In genomic region chr11:88986616-88987015, GRCm38 (mm10) we compare ENCODE assay signal across 28 mouse cellular contexts. TPM values are rescaled to one million over a fixed set of nuclear protein-coding genes. Genes with fewer than 3 reads are reported as not detected.
A peak's percentile ranks its signal among the peaks of the same experiment; 100 is the strongest.
DNase-seq lines count a peak whose midpoint lies in the region; ATAC-seq and TF ChIP-seq lines count a peak whose summit lies in the region.
"Had no signal": no experiment of that assay in that cellular context is flagged by ENCODE, and none has a peak within 500 bp of the region (broad histone marks: within the 10 kb centered on the region; RNA-seq: fewer than 3 reads in every experiment).

No protein-coding gene starts in this region.

- H3K4me1 ChIP-seq in intestine, postnatal 0 days (replicated peaks; ENCODE audit: control insufficient read depth, insufficient read depth, low read length): no peaks in the 10 kb centered on the region
- no peaks in the 10 kb centered on the region for H3K4me1 ChIP-seq in intestine, embryonic 15.5 days (replicated peaks)
- H3K4me1 ChIP-seq in lung, postnatal 0 days (ENCODE audit: insufficient read depth, low read depth, low read length): no peaks in the 10 kb centered on the region
- H3K4me1 ChIP-seq in lung, adult 2 months (ENCODE audit: control insufficient read depth, insufficient read depth, low read length): no peaks in the 10 kb centered on the region
- H3K4me1 ChIP-seq: embryonic facial prominence, embryonic 13.5 days; forebrain, embryonic 12.5 days; heart, embryonic 12.5 days; hindbrain, embryonic 10.5 days had no signal

- no peak for ATAC-seq in intestine, postnatal 0 days
- ATAC-seq in intestine, embryonic 15.5 days: no peak
- no peak for ATAC-seq in lung, postnatal 0 days
- ATAC-seq: activated CD4-positive, CD25-positive, alpha-beta regulatory T cell, adult 4 months; CD4-positive, CD25-positive, alpha-beta regulatory T cell, adult 4 months; forebrain, embryonic 16.5 days had no signal

- no peak overlapping the region for H3K4me3 ChIP-seq in intestine, postnatal 0 days (ENCODE audit: low read depth, low read length)
- no peak overlapping the region for H3K4me3 ChIP-seq in intestine, embryonic 15.5 days (replicated peaks)
- H3K4me3 ChIP-seq in lung, postnatal 0 days (ENCODE audit: low read depth, low read length): no peak overlapping the region
- no peak overlapping the region for H3K4me3 ChIP-seq in lung, adult 2 months (replicated peaks; ENCODE audit: extremely low read depth, low read depth, low read length)
- H3K4me3 ChIP-seq: embryonic facial prominence, embryonic 13.5 days; forebrain, embryonic 12.5 days; heart, embryonic 12.5 days; hindbrain, embryonic 10.5 days had no signal

- 88% methylated on average over 10 of the region's 10 CpGs for WGBS in intestine, postnatal 0 days
- WGBS in intestine, embryonic 15.5 days: 87% methylated on average over 10 of the region's 10 CpGs
- WGBS in lung, postnatal 0 days: 80% methylated on average over 10 of the region's 10 CpGs
- 83% methylated on average over 10 of the region's 10 CpGs for WGBS in lung, adult 2 months

- H3K9me3 ChIP-seq in intestine, postnatal 0 days (ENCODE audit: control insufficient read depth): no peaks in the 10 kb centered on the region
- no peaks in the 10 kb centered on the region for H3K9me3 ChIP-seq in intestine, embryonic 15.5 days
- no peaks in the 10 kb centered on the region for H3K9me3 ChIP-seq in lung, postnatal 0 days (ENCODE audit: low read length)
- H3K9me3 ChIP-seq: embryonic facial prominence, embryonic 13.5 days; forebrain, embryonic 12.5 days; heart, embryonic 12.5 days; hindbrain, embryonic 10.5 days had no signal

- H3K27me3 ChIP-seq in intestine, postnatal 0 days (replicated peaks; ENCODE audit: control insufficient read depth, insufficient read depth, low read length): no peaks in the 10 kb centered on the region
- H3K27me3 ChIP-seq in intestine, embryonic 15.5 days (replicated peaks): no peaks in the 10 kb centered on the region
- no peaks in the 10 kb centered on the region for H3K27me3 ChIP-seq in lung, postnatal 0 days (replicated peaks; ENCODE audit: insufficient read depth, low read length)
- H3K27me3 ChIP-seq: embryonic facial prominence, embryonic 13.5 days; forebrain, embryonic 12.5 days; heart, embryonic 12.5 days had no signal

- no peak overlapping the region for H3K27ac ChIP-seq in intestine, postnatal 0 days (ENCODE audit: low read depth, low read length)
- H3K27ac ChIP-seq in intestine, embryonic 15.5 days: no peak overlapping the region
- no peak overlapping the region for H3K27ac ChIP-seq in lung, postnatal 0 days (ENCODE audit: low read length)
- H3K27ac ChIP-seq: embryonic facial prominence, embryonic 13.5 days; forebrain, embryonic 12.5 days; hindbrain, embryonic 10.5 days; hindbrain, embryonic 14.5 days had no signal

- no peak for TF ChIP-seq EP300 in lung, postnatal 0 days (IDR thresholded peaks at IDR 0.05)

- no peak for DNase-seq in lung, postnatal 0 days (ENCODE audit: low spot score)
- no peak for DNase-seq in lung, adult 2 months
- DNase-seq in brain, embryonic 14.5 days (ENCODE audit: low read depth): no peak
- DNase-seq in adrenal gland, adult 2 months: no peak
- DNase-seq in spleen, postnatal 36 days (ENCODE audit: low spot score in 2 of 2): no peak
- DNase-seq in yolk sac, embryonic 10.5 days (ENCODE audit: low spot score): no peak
- DNase-seq: adrenal gland, postnatal 25 days; B cell, adult 2 months; cerebellum, adult 8-10 months; cerebellum, postnatal 14 days; gastrocnemius, postnatal 14 days had no signal

- peaks cover 29% of the 10 kb centered on the region; the same call in 1 of the 2 replicates for H3K36me3 ChIP-seq in intestine, postnatal 0 days (ENCODE audit: control insufficient read depth, insufficient read depth)
- H3K36me3 ChIP-seq in intestine, embryonic 15.5 days: peaks cover 15% of the 10 kb centered on the region
- no peaks in the 10 kb centered on the region for H3K36me3 ChIP-seq in lung, postnatal 0 days (ENCODE audit: insufficient read depth, low read length)

- TF ChIP-seq POLR2A in lung, adult 2 months (IDR thresholded peaks at IDR 0.05; ENCODE audit: borderline replicate concordance, extremely low read depth, low read depth, low read length): no peak
- TF ChIP-seq POLR2A in brain, embryonic 14.5 days (IDR thresholded peaks at IDR 0.05; ENCODE audit: borderline replicate concordance, extremely low read depth, insufficient read depth, insufficient read length, poor library complexity, severe bottlenecking): no peak

- TF ChIP-seq CTCF in intestine, postnatal 0 days (IDR thresholded peaks at IDR 0.05; ENCODE audit: low read depth): peak; percentile 24; the same call in 1 of the 2 replicates
- 0 out of 2 replicates have a peak, but pooled peaks have one; percentile 4 for TF ChIP-seq CTCF in lung, postnatal 0 days (IDR thresholded peaks at IDR 0.05)
- no peak for TF ChIP-seq CTCF in lung, adult 2 months (IDR thresholded peaks at IDR 0.05; ENCODE audit: insufficient read depth, low read length)
- TF ChIP-seq CTCF in brain, embryonic 14.5 days (IDR thresholded peaks at IDR 0.05; ENCODE audit: borderline replicate concordance, extremely low read depth, insufficient read depth, insufficient read length): 0 out of 2 replicates have a peak, but pooled peaks have one; percentile 4

- H3K9ac ChIP-seq in intestine, postnatal 0 days (ENCODE audit: low read depth, low read length): no peak overlapping the region
- H3K9ac ChIP-seq in intestine, embryonic 15.5 days: no peak overlapping the region
- H3K9ac ChIP-seq in lung, postnatal 0 days (replicated peaks; ENCODE audit: low read depth): no peak overlapping the region
- H3K9ac ChIP-seq: embryonic facial prominence, embryonic 13.5 days; forebrain, embryonic 12.5 days; heart, embryonic 12.5 days; hindbrain, embryonic 14.5 days had no signal

- no peak overlapping the region for H3K4me2 ChIP-seq in intestine, postnatal 0 days (replicated peaks; ENCODE audit: low read depth)
- H3K4me2 ChIP-seq in intestine, embryonic 15.5 days (replicated peaks): no peak overlapping the region
- H3K4me2 ChIP-seq in lung, postnatal 0 days (replicated peaks; ENCODE audit: low read depth, low read length): no peak overlapping the region
- H3K4me2 ChIP-seq: embryonic facial prominence, embryonic 13.5 days; forebrain, embryonic 12.5 days; heart, embryonic 12.5 days; hindbrain, embryonic 14.5 days had no signal

RNA-seq across cellular contexts. Expression of gene Trim25, which starts 12.6 kb away (rescaled TPM):
- polyA plus RNA-seq in intestine, postnatal 0 days (2015; fragmentation: Nextera tagmentation; extraction: Ambion mirVana): 24.2 and 26.2 TPM in 2 replicates
- polyA plus RNA-seq in intestine, embryonic 15.5 days (2015; fragmentation: Nextera tagmentation; extraction: Ambion mirVana): 27.8 and 29.0 TPM in 2 replicates
- polyA plus RNA-seq in lung, postnatal 0 days (2015; fragmentation: Nextera tagmentation; extraction: Ambion mirVana): 23.5 and 24.3 TPM in 2 replicates
- polyA plus RNA-seq in lung, adult 2 months (2012; rRNA removed): 51.5 and 52.9 TPM in 2 replicates
- 1.7 and 3.2 TPM in 2 replicates for polyA plus RNA-seq in brain, embryonic 14.5 days (2012; rRNA removed)
- total RNA-seq in adrenal gland, adult 2 months (2021): 100 to 1,000 TPM in 1 of 2 experiments, 10 to 100 TPM in 1; 87.4 to 180 TPM
- polyA plus RNA-seq in adrenal gland, adult 2 months (2012; rRNA removed): 181 and 270 TPM in 2 replicates

RNA-seq across cellular contexts. Expression of gene Coil, which starts 16.6 kb away (rescaled TPM):
- polyA plus RNA-seq in intestine, postnatal 0 days (2015; fragmentation: Nextera tagmentation; extraction: Ambion mirVana): 4.1 and 4.6 TPM in 2 replicates
- polyA plus RNA-seq in intestine, embryonic 15.5 days (2015; fragmentation: Nextera tagmentation; extraction: Ambion mirVana): 12.4 and 13.9 TPM in 2 replicates
- 5.6 and 5.8 TPM in 2 replicates for polyA plus RNA-seq in lung, postnatal 0 days (2015; fragmentation: Nextera tagmentation; extraction: Ambion mirVana)
- 3.5 and 4.0 TPM in 2 replicates for polyA plus RNA-seq in lung, adult 2 months (2012; rRNA removed)
- 28.9 and 31.3 TPM in 2 replicates for polyA plus RNA-seq in brain, embryonic 14.5 days (2012; rRNA removed)
- total RNA-seq in adrenal gland, adult 2 months (2021): 1 to 10 TPM; 8.4 to 9.6 TPM
- 4.2 and 4.8 TPM in 2 replicates for polyA plus RNA-seq in adrenal gland, adult 2 months (2012; rRNA removed)

RNA-seq across cellular contexts. Expression of gene Elobl, which starts 19.9 kb away (rescaled TPM):
- not detected in 2 replicates for polyA plus RNA-seq in intestine, postnatal 0 days (2015; fragmentation: Nextera tagmentation; extraction: Ambion mirVana)
- polyA plus RNA-seq in intestine, embryonic 15.5 days (2015; fragmentation: Nextera tagmentation; extraction: Ambion mirVana): not detected in 2 replicates
- polyA plus RNA-seq in lung, postnatal 0 days (2015; fragmentation: Nextera tagmentation; extraction: Ambion mirVana): not detected in 2 replicates
- polyA plus RNA-seq in lung, adult 2 months (2012; rRNA removed): 0.97 and 1.3 TPM in 2 replicates
- not detected in 2 replicates for polyA plus RNA-seq in brain, embryonic 14.5 days (2012; rRNA removed)
- not detected for total RNA-seq in adrenal gland, adult 2 months (2021)
- polyA plus RNA-seq in adrenal gland, adult 2 months (2012; rRNA removed): 0.17 TPM in 1 of 2 replicates, not detected in the other
- total RNA-seq: adrenal gland, adult 18-20 months; adrenal gland, postnatal 25 days; common myeloid progenitor, adult 5-6 weeks; gastrocnemius, adult 18-20 months; gastrocnemius, postnatal 14 days; granulocyte monocyte progenitor cell, adult 5-6 weeks; heart, adult 8-10 months; heart, postnatal 25 days had no signal
- polyA plus RNA-seq: activated CD4-positive, CD25-positive, alpha-beta regulatory T cell, adult 4 months; CD4-positive, CD25-positive, alpha-beta regulatory T cell, adult 4 months; embryonic facial prominence, embryonic 13.5 days; forebrain, embryonic 12.5 days; forebrain, embryonic 16.5 days; heart, embryonic 12.5 days; heart, embryonic 16.5 days; hindbrain, embryonic 10.5 days; hindbrain, embryonic 14.5 days had no signal

RNA-seq across cellular contexts. Expression of gene Scpep1, which starts 31.4 kb away (rescaled TPM):
- 191 and 210 TPM in 2 replicates for polyA plus RNA-seq in intestine, postnatal 0 days (2015; fragmentation: Nextera tagmentation; extraction: Ambion mirVana)
- 131 and 142 TPM in 2 replicates for polyA plus RNA-seq in intestine, embryonic 15.5 days (2015; fragmentation: Nextera tagmentation; extraction: Ambion mirVana)
- 63.0 and 68.8 TPM in 2 replicates for polyA plus RNA-seq in lung, postnatal 0 days (2015; fragmentation: Nextera tagmentation; extraction: Ambion mirVana)
- polyA plus RNA-seq in lung, adult 2 months (2012; rRNA removed): 17.7 and 28.1 TPM in 2 replicates
- 15.7 and 16.5 TPM in 2 replicates for polyA plus RNA-seq in brain, embryonic 14.5 days (2012; rRNA removed)
- 100 to 1,000 TPM; 168 to 250 TPM for total RNA-seq in adrenal gland, adult 2 months (2021)
- 25.2 and 37.0 TPM in 2 replicates for polyA plus RNA-seq in adrenal gland, adult 2 months (2012; rRNA removed)
